9 mouse cellular contexts compared by ENCODE assay signal in genomic region chr9:107556346-107556745, GRCm38 (mm10). TPM values are rescaled to one million over a fixed set of nuclear protein-coding genes. Genes with fewer than 3 reads are reported as not detected.
DNase-seq lines count a peak whose midpoint lies in the region; ATAC-seq and TF ChIP-seq lines count a peak whose summit lies in the region.
"Had no signal": no experiment of that assay in that cellular context is flagged by ENCODE, and none has a peak within 500 bp of the region (broad histone marks: within the 10 kb centered on the region; RNA-seq: fewer than 3 reads in every experiment).

No protein-coding gene starts in this region.

- no peak for TF ChIP-seq EP300 in CH12.LX (IDR thresholded peaks at IDR 0.05; ENCODE audit: low read length)

- H3K4me2 ChIP-seq in forebrain, embryonic 11.5 days (ENCODE audit: low read depth, low read length, severe bottlenecking), result peak overlapping the region; percentile 78; the same call in 1 of the 2 replicates
- H3K4me2 ChIP-seq in forebrain, postnatal 0 days (ENCODE audit: low read depth), result no peak overlapping the region
- peak overlapping the region; percentile 90 for H3K4me2 ChIP-seq in CH12.LX (ENCODE audit: insufficient read depth, low read depth, poor library complexity, severe bottlenecking)
- H3K4me2 ChIP-seq in hindbrain, embryonic 15.5 days, result peak overlapping the region; percentile 87

- TF ChIP-seq POLR2A in CH12.LX (IDR thresholded peaks at IDR 0.05; ENCODE audit: low read depth, low read length), result no peak

- H3K79me2 ChIP-seq in CH12.LX (replicated peaks; ENCODE audit: control insufficient read depth, extremely low read depth, insufficient read depth, poor library complexity, severe bottlenecking), result peaks cover 29% of the 10 kb centered on the region

- H3K4me1 ChIP-seq in forebrain, embryonic 11.5 days (replicated peaks; ENCODE audit: control insufficient read depth, insufficient read depth, low read length), result peaks cover 25% of the 10 kb centered on the region
- peaks cover 24% of the 10 kb centered on the region for H3K4me1 ChIP-seq in forebrain, postnatal 0 days (ENCODE audit: insufficient read depth)
- peaks cover 10 to 22% of the 10 kb centered on the region in 2 experiments for H3K4me1 ChIP-seq in CH12.LX (ENCODE audit: control insufficient read depth in 1 of 2, insufficient read depth in 2 of 2)
- H3K4me1 ChIP-seq in hindbrain, embryonic 15.5 days (replicated peaks), result peaks cover 35% of the 10 kb centered on the region
- H3K4me1 ChIP-seq in megakaryocyte, embryonic 14.5 days, result peaks cover 51% of the 10 kb centered on the region

- peaks cover 17% of the 10 kb centered on the region; the same call in 1 of the 2 replicates for H3K36me3 ChIP-seq in forebrain, embryonic 11.5 days (ENCODE audit: control insufficient read depth, insufficient read depth, low read length)
- H3K36me3 ChIP-seq in forebrain, postnatal 0 days (ENCODE audit: insufficient read depth), result peaks cover 43% of the 10 kb centered on the region
- peaks cover 36 to 58% of the 10 kb centered on the region in 2 experiments for H3K36me3 ChIP-seq in CH12.LX (replicated peaks in 1 of 2; ENCODE audit: control insufficient read depth in 1 of 2, insufficient read depth in 1 of 2, low read length in 1 of 2)
- peaks cover 40% of the 10 kb centered on the region for H3K36me3 ChIP-seq in hindbrain, embryonic 15.5 days
- H3K36me3 ChIP-seq in megakaryocyte, embryonic 14.5 days (replicated peaks; ENCODE audit: low read length), result peaks cover 50% of the 10 kb centered on the region

- peak overlapping the region; percentile 67 for H3K4me3 ChIP-seq in forebrain, embryonic 11.5 days (ENCODE audit: low read depth, low read length)
- no peak overlapping the region for H3K4me3 ChIP-seq in forebrain, postnatal 0 days (ENCODE audit: low read depth, low read length)
- peak overlapping the region in 1 of 3 experiments; percentile 91 for H3K4me3 ChIP-seq in CH12.LX (replicated peaks in 1 of 3; ENCODE audit: low read depth in 2 of 3, low read length in 2 of 3, poor library complexity in 1 of 3)
- peak overlapping the region; percentile 52 for H3K4me3 ChIP-seq in hindbrain, embryonic 15.5 days
- peak overlapping the region; percentile 96 for H3K4me3 ChIP-seq in megakaryocyte, embryonic 14.5 days (replicated peaks)

- no peak for TF ChIP-seq CTCF in forebrain, postnatal 0 days (IDR thresholded peaks at IDR 0.05; ENCODE audit: low read depth)
- no peak for TF ChIP-seq CTCF in CH12.LX (conservative IDR thresholded peaks at IDR 0.05 in 1 of 2, IDR thresholded peaks at IDR 0.05 in 1 of 2; ENCODE audit: low read depth in 2 of 2, low read length in 2 of 2)

- peak overlapping the region; percentile 39; the same call in 1 of the 2 replicates for H3K9ac ChIP-seq in forebrain, embryonic 11.5 days (ENCODE audit: low read length)
- H3K9ac ChIP-seq in forebrain, postnatal 0 days, result no peak overlapping the region
- peak overlapping the region; percentile 77; the same call in 1 of the 2 replicates for H3K9ac ChIP-seq in CH12.LX (ENCODE audit: insufficient read depth, low read depth)
- no peak overlapping the region for H3K9ac ChIP-seq in hindbrain, embryonic 15.5 days

- H3K27ac ChIP-seq in forebrain, embryonic 11.5 days (ENCODE audit: low read depth, low read length), result no peak overlapping the region
- no peak overlapping the region for H3K27ac ChIP-seq in forebrain, postnatal 0 days (ENCODE audit: low read depth, low read length)
- H3K27ac ChIP-seq in CH12.LX (ENCODE audit: insufficient read depth, low read depth), result no peak overlapping the region
- no peak overlapping the region for H3K27ac ChIP-seq in hindbrain, embryonic 15.5 days (replicated peaks)

- no peaks in the 10 kb centered on the region for H3K9me3 ChIP-seq in forebrain, embryonic 11.5 days (ENCODE audit: control insufficient read depth, low read length)
- no peaks in the 10 kb centered on the region for H3K9me3 ChIP-seq in forebrain, postnatal 0 days (ENCODE audit: low read length)
- H3K9me3 ChIP-seq in CH12.LX (replicated peaks; ENCODE audit: low read length), result no peaks in the 10 kb centered on the region
- H3K9me3 ChIP-seq in hindbrain, embryonic 15.5 days, result no peaks in the 10 kb centered on the region
- H3K9me3 ChIP-seq in megakaryocyte, embryonic 14.5 days, result no peaks in the 10 kb centered on the region

- no peak for ATAC-seq in forebrain, embryonic 11.5 days (replicated peaks; ENCODE audit: low FRiP score)
- ATAC-seq in forebrain, postnatal 0 days, result no peak
- no peak for ATAC-seq in hindbrain, embryonic 15.5 days (ENCODE audit: low FRiP score, low read depth)

- dilution Hi-C loops in CH12.LX (cut with MboI; ENCODE audit: extremely low pct_ligation_motif_present, extremely low pct_unique_long_range_greater_than_20kb, low sequenced_read_pairs), result no loop called here

- WGBS in forebrain, embryonic 11.5 days, result 83% methylated on average over 3 of the region's 3 CpGs
- WGBS in forebrain, postnatal 0 days, result 75% methylated on average over 3 of the region's 3 CpGs
- WGBS in hindbrain, embryonic 15.5 days, result 77% methylated on average over 3 of the region's 3 CpGs

- H3K27me3 ChIP-seq in forebrain, embryonic 11.5 days (ENCODE audit: control insufficient read depth, insufficient read depth, low read length), result peaks cover 2% of the 10 kb centered on the region; the same call in 1 of the 2 replicates
- H3K27me3 ChIP-seq in forebrain, postnatal 0 days (ENCODE audit: insufficient read depth, low read length), result peaks cover 9% of the 10 kb centered on the region; the same call in 1 of the 2 replicates
- no peaks in the 10 kb centered on the region for H3K27me3 ChIP-seq in CH12.LX (replicated peaks)
- H3K27me3 ChIP-seq in hindbrain, embryonic 15.5 days, result peaks cover 18% of the 10 kb centered on the region
- H3K27me3 ChIP-seq in megakaryocyte, embryonic 14.5 days (replicated peaks), result no peaks in the 10 kb centered on the region

- no peak for TF ChIP-seq RAD21 in CH12.LX (IDR thresholded peaks at IDR 0.05; ENCODE audit: low read depth, low read length)

- no peak for DNase-seq in forebrain, embryonic 11.5 days (ENCODE audit: low spot score)
- DNase-seq in forebrain, postnatal 0 days, result no peak
- no peak for DNase-seq in CH12.LX (ENCODE audit: extremely low read depth)
- no peak for DNase-seq in yolk sac, embryonic 10.5 days (ENCODE audit: low spot score)
- no peak for DNase-seq in ovary, adult 18-20 months (ENCODE audit: low spot score)
- no peak for DNase-seq in retina, embryonic 14.5 days (ENCODE audit: low spot score)

- in situ Hi-C loops in CH12.LX (cut with MboI; ENCODE audit: low pct_ligation_motif_present, low pct_unique_long_range_greater_than_20kb, low sequenced_read_pairs), result no loop called here

RNA-seq across cellular contexts. Expression of gene Rassf1, which starts 5.0 kb away (rescaled TPM):
- polyA plus RNA-seq in forebrain, embryonic 11.5 days (2014; fragmentation: Nextera tagmentation; extraction: Ambion mirVana), result 48.2 and 51.8 TPM in 2 replicates
- 21.7 and 25.2 TPM in 2 replicates for total RNA-seq in forebrain, postnatal 0 days (2014; rRNA removed)
- polyA plus RNA-seq in forebrain, postnatal 0 days (2015; fragmentation: Nextera tagmentation; extraction: Ambion mirVana), result 26.6 and 33.3 TPM in 2 replicates
- total RNA-seq in CH12.LX (2012; rRNA removed) (17.7 and 18.5 TPM in 2 replicates), CH12.LX (2014; rRNA removed) (15.3 and 15.9 TPM in 2 replicates)
- 11.6 and 12.2 TPM in 2 replicates for polyA plus RNA-seq in CH12.LX (2012; ENCODE audit: insufficient read length, low read depth)
- 43.6 and 43.9 TPM in 2 replicates for polyA plus RNA-seq in hindbrain, embryonic 15.5 days (2015; fragmentation: Nextera tagmentation; extraction: Ambion mirVana)
- 10.3 and 12.6 TPM in 2 replicates for polyA plus RNA-seq in megakaryocyte, embryonic 14.5 days (2012; ENCODE audit: insufficient read depth, low replicate concordance)

RNA-seq across cellular contexts. Expression of gene Tusc2, which starts 6.7 kb away (rescaled TPM):
- polyA plus RNA-seq in forebrain, embryonic 11.5 days (2014; fragmentation: Nextera tagmentation; extraction: Ambion mirVana), result 81.9 and 93.0 TPM in 2 replicates
- 109 and 118 TPM in 2 replicates for total RNA-seq in forebrain, postnatal 0 days (2014; rRNA removed)
- polyA plus RNA-seq in forebrain, postnatal 0 days (2015; fragmentation: Nextera tagmentation; extraction: Ambion mirVana), result 128 and 129 TPM in 2 replicates
- total RNA-seq in CH12.LX (2012; rRNA removed), result 23.0 and 31.5 TPM in 2 replicates
- total RNA-seq in CH12.LX (2014; rRNA removed), result 30.8 and 33.3 TPM in 2 replicates
- 39.1 and 39.2 TPM in 2 replicates for polyA plus RNA-seq in CH12.LX (2012; ENCODE audit: insufficient read length, low read depth)
- 119 and 129 TPM in 2 replicates for polyA plus RNA-seq in hindbrain, embryonic 15.5 days (2015; fragmentation: Nextera tagmentation; extraction: Ambion mirVana)
- polyA plus RNA-seq in megakaryocyte, embryonic 14.5 days (2012; ENCODE audit: insufficient read depth, low replicate concordance), result 23.3 and 103 TPM in 2 replicates

RNA-seq across cellular contexts. Expression of gene Zmynd10, which starts 9.2 kb away (rescaled TPM):
- 1.1 and 2.3 TPM in 2 replicates for polyA plus RNA-seq in forebrain, embryonic 11.5 days (2014; fragmentation: Nextera tagmentation; extraction: Ambion mirVana)
- total RNA-seq in forebrain, postnatal 0 days (2014; rRNA removed), result 6.4 and 11.6 TPM in 2 replicates
- polyA plus RNA-seq in forebrain, postnatal 0 days (2015; fragmentation: Nextera tagmentation; extraction: Ambion mirVana), result 5.9 and 7.0 TPM in 2 replicates
- 0.34 TPM in 1 of 2 replicates, not detected in the other for total RNA-seq in CH12.LX (2012; rRNA removed)
- not detected in 2 replicates for total RNA-seq in CH12.LX (2014; rRNA removed)
- polyA plus RNA-seq in CH12.LX (2012; ENCODE audit: insufficient read length, low read depth), result 0.63 TPM in 1 of 2 replicates, not detected in the other
- polyA plus RNA-seq in hindbrain, embryonic 15.5 days (2015; fragmentation: Nextera tagmentation; extraction: Ambion mirVana), result 3.4 and 4.3 TPM in 2 replicates
- 0.68 TPM in 1 of 2 replicates, not detected in the other for polyA plus RNA-seq in megakaryocyte, embryonic 14.5 days (2012; ENCODE audit: insufficient read depth, low replicate concordance)
- total RNA-seq: neutrophil, adult 5-6 weeks had no signal

RNA-seq across cellular contexts. Expression of gene Hyal2, which starts 11.4 kb away (rescaled TPM):
- polyA plus RNA-seq in forebrain, embryonic 11.5 days (2014; fragmentation: Nextera tagmentation; extraction: Ambion mirVana), result 129 and 139 TPM in 2 replicates
- 48.5 and 51.5 TPM in 2 replicates for total RNA-seq in forebrain, postnatal 0 days (2014; rRNA removed)
- polyA plus RNA-seq in forebrain, postnatal 0 days (2015; fragmentation: Nextera tagmentation; extraction: Ambion mirVana), result 42.2 and 43.1 TPM in 2 replicates
- total RNA-seq in CH12.LX (2012; rRNA removed) (26.8 and 31.8 TPM in 2 replicates), CH12.LX (2014; rRNA removed) (14.6 and 16.4 TPM in 2 replicates)
- polyA plus RNA-seq in CH12.LX (2012; ENCODE audit: insufficient read length, low read depth), result 23.0 and 30.9 TPM in 2 replicates
- 65.8 and 67.4 TPM in 2 replicates for polyA plus RNA-seq in hindbrain, embryonic 15.5 days (2015; fragmentation: Nextera tagmentation; extraction: Ambion mirVana)
- 10.8 and 11.8 TPM in 2 replicates for polyA plus RNA-seq in megakaryocyte, embryonic 14.5 days (2012; ENCODE audit: insufficient read depth, low replicate concordance)

RNA-seq across cellular contexts. Expression of gene Nprl2, which starts 14.3 kb away (rescaled TPM):
- polyA plus RNA-seq in forebrain, embryonic 11.5 days (2014; fragmentation: Nextera tagmentation; extraction: Ambion mirVana), result 40.7 and 43.7 TPM in 2 replicates
- total RNA-seq in forebrain, postnatal 0 days (2014; rRNA removed), result 59.9 and 73.3 TPM in 2 replicates
- polyA plus RNA-seq in forebrain, postnatal 0 days (2015; fragmentation: Nextera tagmentation; extraction: Ambion mirVana), result 65.9 and 70.4 TPM in 2 replicates
- 28.0 and 31.4 TPM in 2 replicates for total RNA-seq in CH12.LX (2012; rRNA removed)
- total RNA-seq in CH12.LX (2014; rRNA removed), result 16.3 and 19.4 TPM in 2 replicates
- 10.8 and 12.6 TPM in 2 replicates for polyA plus RNA-seq in CH12.LX (2012; ENCODE audit: insufficient read length, low read depth)
- polyA plus RNA-seq in hindbrain, embryonic 15.5 days (2015; fragmentation: Nextera tagmentation; extraction: Ambion mirVana), result 69.2 and 70.2 TPM in 2 replicates
- polyA plus RNA-seq in megakaryocyte, embryonic 14.5 days (2012; ENCODE audit: insufficient read depth, low replicate concordance), result 0.37 TPM in 1 of 2 replicates, not detected in the other

Comparison
In these comparisons a context has a peak if more than half of its experiments do, and no peak if none do; other contexts are left out.
1. H3K9ac ChIP-seq: peak in forebrain, embryonic 11.5 days (single experiment) and CH12.LX (single experiment); none in forebrain, postnatal 0 days (single experiment) and hindbrain, embryonic 15.5 days (single experiment).